Mouse (Mus musculus) myocyte (in vitro differentiated cells): ENCODE results near the gene Adora3. TPM values are rescaled to one million over a fixed set of nuclear protein-coding genes. Genes with fewer than 3 reads are reported as not detected.

Source experiments
- H3K27me3 ChIP-seq: one replicate; pipeline ENCODE4 v1.6.1; 2011; ENCODE audit not compliant: control insufficient read depth, insufficient read depth, insufficient read length
- H3K36me3 ChIP-seq: one replicate; pipeline ENCODE4 v1.6.1; 2011; ENCODE audit not compliant: control insufficient read depth, insufficient read depth
- H3K4me2 ChIP-seq: one replicate; pipeline ENCODE4 v1.6.1; 2011; ENCODE audit warnings: low read depth, control low read depth
- H3K4me3 ChIP-seq: one replicate; pipeline ENCODE4 v1.5.1; 2011; ENCODE audit warnings: mild to moderate bottlenecking, control low read depth, moderate library complexity
- H3K79me2 ChIP-seq: one replicate; pipeline ENCODE4 v1.6.1; 2011; ENCODE audit not compliant: control insufficient read depth, insufficient read depth
- H3ac ChIP-seq: one replicate; pipeline ENCODE4 v1.6.1; 2011; ENCODE audit not compliant: control insufficient read depth, insufficient read length
- CEBPB ChIP-seq: IDR thresholded peaks from 2 replicates; pipeline ENCODE4 v1.6.1; 2011; ENCODE audit warnings: mild to moderate bottlenecking, moderate library complexity; ENCODE audit not compliant: poor library complexity, insufficient read depth, severe bottlenecking
- E2F4 ChIP-seq: IDR thresholded peaks from one replicate; pipeline ENCODE4 v1.6.1; 2011; ENCODE audit warnings: mild to moderate bottlenecking, control low read depth, moderate library complexity; ENCODE audit not compliant: insufficient read depth
- MAX ChIP-seq: IDR thresholded peaks from one replicate; pipeline ENCODE4 v1.6.1; 2011; ENCODE audit warnings: low read depth, mild to moderate bottlenecking, control low read depth
- MYOD1 ChIP-seq, 3 experiments: IDR thresholded peaks; one replicate each; pipeline ENCODE4 v1.6.1; 2011; ENCODE audit warnings: control low read depth in 2 of 3, low read depth in 2 of 3, mild to moderate bottlenecking in 2 of 3, moderate library complexity in 1 of 3; ENCODE audit not compliant: insufficient read length in 2 of 3, control insufficient read depth in 1 of 3
- MYOG ChIP-seq, 3 experiments: IDR thresholded peaks; one replicate each; pipeline ENCODE4 v1.6.1; 2011; ENCODE audit warnings: control low read depth in 2 of 3, low read depth in 2 of 3, mild to moderate bottlenecking in 2 of 3; ENCODE audit not compliant: insufficient read length in 2 of 3, control insufficient read depth in 1 of 3, insufficient read depth in 1 of 3
- POLR2A ChIP-seq: IDR thresholded peaks from one replicate; pipeline ENCODE4 v1.6.1; 2011; ENCODE audit warnings: low read depth, mild to moderate bottlenecking, control low read depth, moderate library complexity; ENCODE audit not compliant: insufficient read length
- POLR2AphosphoS2 ChIP-seq: IDR thresholded peaks from one replicate; pipeline ENCODE4 v1.6.1; 2011; ENCODE audit warnings: low read depth, control low read depth; ENCODE audit not compliant: insufficient read length
- REST ChIP-seq: IDR thresholded peaks from one replicate; pipeline ENCODE4 v1.6.1; 2011; ENCODE audit warnings: mild to moderate bottlenecking, control low read depth, moderate library complexity; ENCODE audit not compliant: insufficient read depth, insufficient read length
- SRF ChIP-seq: IDR thresholded peaks from one replicate; pipeline ENCODE4 v1.6.1; 2011; ENCODE audit warnings: low read depth; ENCODE audit not compliant: control insufficient read depth, insufficient read length
- TCF12 ChIP-seq: IDR thresholded peaks from one replicate; pipeline ENCODE4 v1.6.1; 2011; ENCODE audit warnings: mild to moderate bottlenecking, control low read depth; ENCODE audit not compliant: poor library complexity, insufficient read depth, severe bottlenecking
- TCF3 ChIP-seq: IDR thresholded peaks from one replicate; pipeline ENCODE4 v1.6.1; 2011; ENCODE audit warnings: low read depth, control low read depth; ENCODE audit not compliant: insufficient read length
- USF1 ChIP-seq: IDR thresholded peaks from one replicate; pipeline ENCODE4 v1.6.1; 2011; ENCODE audit warnings: low read depth, mild to moderate bottlenecking, control low read depth, moderate library complexity
- polyA plus RNA-seq: library from polyadenylated mRNA; unstranded; fragments of >200 nt; fragmentation: generic; extraction: Trizol; gene quantifications from one replicate; pipeline ENCODE4 v1.2.1, GENCODE M21; 2012; ENCODE audit warnings: missing spikeins

Adora3 gene
- polyA plus RNA-seq, 1 experiment = not detected

- Histone ChIP-seq H3K79me2 (no peaks in the 10 kb centered on the region), H3K36me3 (no peaks in the 10 kb centered on the region)
- TF ChIP-seq REST = no peak
These were observed 8.1 kb downstream of the Adora3 start for GRCm38 (mm10) chr3:105878751-105879150.

DNA sequence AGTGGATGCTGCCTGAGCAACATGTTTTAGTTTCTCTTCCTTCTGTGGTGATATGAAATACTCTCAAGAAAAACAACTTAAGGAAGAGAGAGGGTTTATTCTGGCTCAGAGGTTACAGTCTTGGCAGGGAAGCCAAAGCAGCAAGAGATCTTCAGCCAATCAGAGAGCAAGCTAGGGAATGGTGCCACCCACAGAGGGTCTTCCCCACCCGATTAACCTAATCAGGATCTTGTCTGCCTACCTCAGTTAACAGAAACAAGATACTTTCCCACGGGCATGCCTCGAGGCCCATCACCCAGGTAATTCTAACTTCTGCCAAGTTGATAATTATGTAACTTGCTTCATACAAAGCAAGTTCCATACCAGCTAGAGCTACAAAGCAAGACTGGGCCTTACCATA is 9.8 kb downstream of the Adora3 start:
- no peak for TF ChIP-seq TCF12
- TF ChIP-seq POLR2A = no peak
- no peak for TF ChIP-seq SRF
- TF ChIP-seq POLR2AphosphoS2 = no peak
- TF ChIP-seq CEBPB = no peak
- TF ChIP-seq TCF3 = no peak
- no peak for TF ChIP-seq USF1
- TF ChIP-seq REST = no peak
- TF ChIP-seq MYOG (IDR thresholded peaks at IDR 0.05; ENCODE audit: control insufficient read depth in 1 of 3, insufficient read depth in 1 of 3, insufficient read length in 2 of 3, low read depth in 2 of 3) = no peak
- no peak for TF ChIP-seq MAX
- no peak for TF ChIP-seq MYOD1 (IDR thresholded peaks at IDR 0.05; ENCODE audit: control insufficient read depth in 1 of 3, insufficient read length in 2 of 3, low read depth in 2 of 3)
- no peak for TF ChIP-seq E2F4
- Histone ChIP-seq H3K27me3 (peaks cover 18% of the 10 kb centered on the region), H3ac (no peak overlapping the region), H3K4me2 (no peak overlapping the region), H3K36me3 (no peaks in the 10 kb centered on the region), H3K79me2 (no peaks in the 10 kb centered on the region), H3K4me3 (no peak overlapping the region)

More at GRCm38 (mm10) chr3:105878751-105879150, 8.1 kb downstream of the Adora3 start:
- Histone ChIP-seq H3ac (no peak overlapping the region), H3K4me2 (no peak overlapping the region), H3K4me3 (no peak overlapping the region), H3K27me3 (peaks cover 18% of the 10 kb centered on the region)

DNA sequence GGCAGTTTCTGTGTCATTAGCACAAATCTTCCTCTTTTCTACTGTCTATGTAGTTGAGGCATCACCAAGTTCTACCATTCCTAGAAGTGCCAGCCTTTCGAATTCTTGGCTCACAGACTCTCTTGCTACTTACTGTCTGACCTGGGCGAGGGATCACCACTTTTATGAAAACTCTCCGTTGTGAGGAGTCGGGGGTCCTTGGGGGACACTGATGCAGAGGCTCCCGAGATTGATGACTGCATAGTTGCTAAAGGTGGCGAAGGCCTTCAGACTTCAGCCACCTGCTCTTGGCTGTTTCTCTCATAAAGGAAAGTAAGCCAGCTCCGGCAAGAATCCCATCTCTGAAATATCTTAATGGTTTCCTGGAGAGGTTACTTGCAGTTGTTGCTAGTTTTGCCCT is 11.4 kb downstream of the Adora3 start:
- H3K36me3 ChIP-seq = no peaks in the 10 kb centered on the region
- no peak overlapping the region for H3K4me2 ChIP-seq
- no peak overlapping the region for H3K4me3 ChIP-seq
- H3ac ChIP-seq = no peak overlapping the region
- H3K27me3 ChIP-seq = peaks cover 18% of the 10 kb centered on the region
- TF ChIP-seq REST = no peak
- no peak for TF ChIP-seq E2F4
- no peak for TF ChIP-seq TCF3
- no peak for TF ChIP-seq CEBPB
- TF ChIP-seq TCF12 = no peak
- TF ChIP-seq MAX = no peak
- no peak for TF ChIP-seq POLR2AphosphoS2
- TF ChIP-seq POLR2A = no peak
- no peak for TF ChIP-seq MYOD1 (IDR thresholded peaks at IDR 0.05; ENCODE audit: control insufficient read depth in 1 of 3, insufficient read length in 2 of 3, low read depth in 2 of 3)
- H3K79me2 ChIP-seq = no peaks in the 10 kb centered on the region

- H3K36me3 ChIP-seq = no peaks in the 10 kb centered on the region
- peaks cover 18% of the 10 kb centered on the region for H3K27me3 ChIP-seq
- no peak overlapping the region for H3K4me2 ChIP-seq
- TF ChIP-seq POLR2A (no peak), E2F4 (no peak), SRF (no peak), TCF12 (no peak), MAX (no peak), POLR2AphosphoS2 (no peak), REST (no peak), TCF3 (no peak), CEBPB (no peak), MYOD1 (IDR thresholded peaks at IDR 0.05; ENCODE audit: control insufficient read depth in 1 of 3, insufficient read length in 2 of 3, low read depth in 2 of 3) (no peak), USF1 (no peak), MYOG (IDR thresholded peaks at IDR 0.05; ENCODE audit: control insufficient read depth in 1 of 3, insufficient read depth in 1 of 3, insufficient read length in 2 of 3, low read depth in 2 of 3) (no peak)
- no peak overlapping the region for H3K4me3 ChIP-seq
- no peaks in the 10 kb centered on the region for H3K79me2 ChIP-seq
- no peak overlapping the region for H3ac ChIP-seq
These were observed 12.5 kb downstream of the Adora3 start for GRCm38 (mm10) chr3:105883111-105883510.

DNA sequence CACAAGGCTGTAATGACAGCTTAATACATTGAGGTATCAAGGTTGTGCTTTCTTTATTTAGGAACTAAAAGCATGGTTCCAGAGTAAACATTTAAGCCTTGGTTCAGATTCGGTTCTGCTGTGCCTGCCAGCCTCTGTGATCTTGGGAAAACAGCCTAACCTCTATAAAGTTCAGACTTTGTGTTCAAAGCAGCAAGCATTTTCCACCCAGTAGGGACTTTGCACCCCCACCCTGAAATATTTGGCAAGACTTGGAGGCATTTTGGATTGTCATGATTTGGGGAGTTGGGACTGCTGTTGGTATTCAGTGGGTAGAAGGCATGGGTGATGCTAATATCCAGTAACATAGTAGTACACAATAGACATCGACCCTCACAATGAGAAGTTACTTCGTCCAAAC is 18.3 kb downstream of the Adora3 start:
- no peak overlapping the region for H3K4me2 ChIP-seq
- H3K27me3 ChIP-seq = no peaks in the 10 kb centered on the region
- no peak overlapping the region for H3ac ChIP-seq
- H3K36me3 ChIP-seq = no peaks in the 10 kb centered on the region
- TF ChIP-seq POLR2AphosphoS2 (no peak), TCF12 (no peak), MYOD1 (IDR thresholded peaks at IDR 0.05; ENCODE audit: control insufficient read depth in 1 of 3, insufficient read length in 2 of 3, low read depth in 2 of 3) (no peak), MAX (no peak), MYOG (IDR thresholded peaks at IDR 0.05; ENCODE audit: control insufficient read depth in 1 of 3, insufficient read depth in 1 of 3, insufficient read length in 2 of 3, low read depth in 2 of 3) (no peak), REST (no peak), POLR2A (no peak), USF1 (no peak), TCF3 (no peak), CEBPB (no peak), E2F4 (no peak), SRF (no peak)
- no peak overlapping the region for H3K4me3 ChIP-seq
- no peaks in the 10 kb centered on the region for H3K79me2 ChIP-seq
